Mouse (Mus musculus): ENCODE data around the gene En2.

En2 gene

DNA sequence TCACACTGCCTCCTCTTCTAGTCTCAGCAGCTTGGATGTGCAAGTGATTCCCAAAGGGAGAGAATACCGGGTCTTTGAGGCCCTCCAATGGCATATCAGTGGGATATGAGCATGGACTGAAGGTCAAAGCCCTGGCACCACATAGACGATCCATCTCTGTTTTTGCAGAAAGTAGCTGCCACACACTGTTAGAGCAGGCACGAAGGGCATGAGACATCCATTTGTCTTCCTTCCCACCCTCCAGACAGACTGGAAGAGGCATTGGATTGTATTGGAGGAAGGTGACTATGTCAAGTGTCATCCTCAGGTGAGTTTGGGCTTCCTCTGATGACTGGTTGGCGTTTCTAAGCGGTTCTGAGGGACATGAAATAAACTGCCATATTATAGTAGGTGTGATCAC is 12.8 kb downstream of the En2 start:
- no peak for DNase-seq (ENCODE audit: low spot score in 2 of 2)

DNA sequence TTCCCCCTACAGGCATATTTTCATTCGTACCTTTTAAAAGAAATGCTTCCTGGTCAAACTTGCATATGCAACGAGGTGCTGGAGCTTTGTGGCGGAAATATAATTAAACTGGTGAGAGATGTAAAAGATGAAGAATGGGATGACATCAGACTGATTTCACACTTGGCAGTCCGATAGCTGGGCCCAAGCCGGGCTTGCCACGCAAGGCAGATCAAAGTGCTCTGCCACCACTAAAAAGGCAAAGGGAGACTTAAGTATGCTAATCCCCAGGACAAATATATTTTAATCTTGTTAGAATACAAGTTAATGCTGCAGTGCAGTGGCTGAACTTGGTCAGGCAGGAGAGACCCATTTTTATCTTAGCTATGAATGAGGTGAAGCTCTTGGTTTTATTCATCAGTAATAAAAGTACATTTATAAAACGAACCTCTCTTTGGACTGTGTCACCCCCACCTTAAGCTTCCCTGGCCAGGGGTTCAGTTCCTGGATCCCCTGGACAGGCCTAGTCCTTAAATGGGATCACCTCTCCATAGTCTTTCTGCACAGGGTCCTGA is 13.8 kb downstream of the En2 start:
- no peak for DNase-seq (ENCODE audit: low spot score in 2 of 2)

DNA sequence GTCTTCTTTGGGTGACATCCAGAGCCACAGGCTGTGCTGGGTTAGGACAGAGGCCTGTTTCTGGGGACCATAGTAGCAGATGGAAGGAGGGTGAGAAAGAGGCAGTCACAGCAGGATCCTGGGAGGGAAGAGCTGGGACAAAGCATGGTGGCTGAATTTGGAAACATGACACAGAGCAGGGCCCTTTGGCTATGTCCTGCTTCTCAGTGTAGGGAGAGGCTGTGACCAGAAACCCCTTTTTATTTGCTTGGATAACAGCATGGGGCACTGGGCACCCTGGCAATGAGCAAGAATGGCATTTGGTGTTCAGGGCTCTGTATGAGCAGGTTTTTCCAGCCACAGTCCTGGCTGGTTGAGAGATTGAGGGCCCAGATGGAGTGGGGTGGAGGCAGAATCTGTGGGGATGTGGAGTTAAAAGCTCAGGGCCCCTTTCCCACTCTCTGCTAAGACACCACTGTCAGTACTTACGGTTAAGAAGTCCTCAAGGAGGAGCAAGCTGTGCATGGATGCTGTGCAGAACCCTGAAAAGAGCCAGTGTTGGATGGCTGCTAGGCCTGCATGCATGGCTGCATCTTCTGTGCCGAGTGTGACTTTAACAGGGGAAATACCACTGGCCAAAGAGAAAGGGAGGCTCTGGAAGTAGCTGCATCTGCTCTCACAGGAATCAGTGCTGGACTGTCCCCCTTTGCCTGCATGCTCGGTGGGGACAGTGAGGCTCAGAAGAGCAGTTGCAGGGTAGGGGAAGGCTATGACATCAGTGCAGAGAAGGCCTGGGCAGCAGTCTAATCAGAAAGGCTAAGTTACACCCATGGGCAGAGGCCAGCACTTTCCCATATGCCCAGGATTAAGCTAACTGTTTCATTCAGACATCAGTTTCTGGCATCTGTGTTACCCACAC is 26.0 kb downstream of the En2 start:
- DNase-seq (ENCODE audit: low spot score in 2 of 2) = no peak

DNA sequence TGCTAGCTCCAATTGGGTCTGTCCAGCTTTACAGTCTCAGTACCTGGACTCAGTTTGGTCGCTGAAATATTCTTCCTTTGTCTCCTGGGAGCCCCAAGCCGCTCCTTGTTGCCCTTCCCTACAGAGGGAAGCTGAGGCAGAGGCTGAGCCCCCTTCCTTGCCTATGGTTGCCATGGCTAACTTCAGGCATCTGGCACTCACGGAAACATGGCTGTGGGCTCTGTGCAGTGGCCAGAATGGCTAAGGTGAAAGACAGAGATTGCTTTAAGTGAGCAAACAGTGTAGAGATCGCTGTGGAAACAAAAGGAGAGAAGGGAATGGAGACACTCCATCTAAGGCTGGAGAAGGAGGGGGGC is 26.6 kb downstream of the En2 start:
- no peak for DNase-seq (ENCODE audit: low spot score in 2 of 2)

DNA sequence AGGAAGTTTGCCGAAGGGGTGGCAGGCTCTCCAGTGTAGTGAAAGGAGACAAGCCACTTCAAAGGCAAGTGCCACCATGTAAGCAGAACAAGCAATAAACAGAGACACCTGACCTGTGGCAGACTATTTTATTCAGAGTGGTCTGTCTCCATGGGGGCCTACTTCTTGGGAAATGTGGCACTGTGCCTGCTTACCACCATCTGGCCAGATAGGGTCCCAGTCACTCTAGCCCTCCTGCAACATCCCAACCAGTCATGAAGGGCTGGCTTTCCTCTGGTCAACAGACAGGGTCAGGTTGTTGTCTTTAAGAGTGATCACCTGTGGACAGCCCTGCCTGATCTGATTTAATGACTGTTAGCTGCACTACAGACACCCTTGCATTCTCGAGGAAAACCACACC is 30.0 kb downstream of the En2 start:
- no peak for DNase-seq (ENCODE audit: low spot score in 2 of 2)

DNA sequence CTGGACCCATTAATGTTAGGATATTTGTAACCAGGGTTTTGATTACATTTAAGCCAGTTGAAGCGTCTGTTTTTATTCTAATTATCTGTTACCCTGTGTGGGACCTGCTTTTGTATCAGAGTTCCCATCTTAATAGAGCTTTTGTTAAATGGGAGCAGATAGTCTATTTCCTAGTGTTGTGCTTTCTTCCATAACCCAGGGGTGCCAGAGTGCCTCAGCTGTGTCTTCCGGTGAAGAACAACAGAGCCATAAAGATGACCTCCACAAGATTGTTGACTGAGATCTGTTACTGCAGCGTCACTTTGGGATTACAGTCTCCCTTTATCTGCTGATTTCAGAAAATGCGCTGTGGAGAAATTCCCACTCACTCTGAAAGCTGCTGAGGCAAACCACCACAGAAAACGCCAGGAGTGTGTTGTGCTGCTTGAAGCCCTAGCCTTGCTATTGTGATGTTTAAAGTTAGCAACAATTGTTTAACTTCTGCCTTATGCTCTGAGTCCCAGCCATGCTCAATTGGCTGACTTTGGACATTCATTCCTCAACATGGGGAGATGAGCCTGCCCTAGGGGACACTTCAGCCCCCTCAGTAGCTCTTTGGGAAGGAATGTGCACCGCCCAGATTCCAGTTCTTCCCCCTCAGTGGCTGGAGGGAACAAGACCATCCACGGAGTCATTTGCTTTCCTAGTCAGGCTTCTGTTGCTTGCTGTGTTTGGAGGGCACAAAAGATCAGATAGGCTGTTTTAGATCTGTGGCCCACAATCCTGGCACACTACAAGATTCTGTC is 33.8 kb downstream of the En2 start:
- DNase-seq (ENCODE audit: low spot score in 2 of 2) = no peak

DNA sequence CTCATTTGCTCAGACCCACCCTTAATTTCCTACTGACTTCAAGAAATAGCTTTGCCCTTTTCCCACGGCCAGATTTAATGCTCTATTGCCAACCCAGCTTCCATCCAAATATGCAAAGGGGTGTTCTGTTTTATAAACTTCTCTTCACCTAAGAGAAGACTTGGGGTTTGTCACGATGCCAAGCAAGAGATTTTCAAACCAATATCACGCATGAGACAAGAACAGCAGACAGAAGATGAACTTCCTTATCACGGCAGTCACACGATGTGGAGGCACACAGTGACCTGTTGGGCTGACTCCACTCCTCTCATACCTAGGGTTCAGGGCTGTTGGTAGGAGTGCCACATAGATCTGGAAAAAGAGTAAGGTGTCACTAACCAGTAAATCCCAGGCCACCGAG is 37.6 kb downstream of the En2 start:
- no peak for DNase-seq (ENCODE audit: low spot score in 2 of 2)

DNA sequence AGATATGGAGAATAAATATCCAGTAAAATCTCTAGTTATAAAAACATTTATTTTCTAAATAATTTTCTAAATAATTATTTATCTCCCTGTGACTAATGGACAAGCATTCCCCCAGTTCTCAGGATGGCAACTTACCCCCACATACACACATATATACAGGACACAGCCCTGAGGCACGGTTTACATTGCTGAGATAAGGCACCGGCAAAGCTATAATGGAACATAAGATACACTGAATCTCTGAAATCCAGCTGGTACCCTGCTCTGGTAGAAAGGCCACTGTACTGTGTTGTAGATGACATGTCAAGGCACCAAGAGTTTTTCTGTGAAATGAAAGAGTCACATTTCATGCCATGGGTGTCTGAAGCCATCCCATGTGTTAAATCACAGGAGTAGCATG is 39.2 kb downstream of the En2 start:
- no peak for DNase-seq (ENCODE audit: low spot score in 2 of 2)

DNA sequence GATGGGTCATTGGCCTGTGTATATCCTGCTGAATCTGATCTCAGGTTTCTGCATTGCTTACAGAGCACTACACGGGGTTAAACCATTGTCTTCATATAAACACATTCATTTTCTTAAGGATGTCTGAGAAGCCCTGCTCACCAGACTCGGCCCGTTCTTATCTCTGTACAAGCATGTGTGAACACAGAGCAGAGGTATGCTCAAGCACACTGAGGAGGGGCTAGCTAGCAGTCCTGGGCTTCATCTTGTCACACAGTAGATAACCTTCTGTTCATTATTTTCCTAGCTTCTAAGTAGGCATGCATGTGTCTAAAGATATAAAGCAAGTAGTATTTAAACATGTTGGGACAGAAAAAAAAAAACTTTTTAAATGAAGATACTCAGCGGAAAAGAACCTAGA is 41.0 kb downstream of the En2 start:
- DNase-seq (ENCODE audit: low spot score in 2 of 2) = no peak

DNA sequence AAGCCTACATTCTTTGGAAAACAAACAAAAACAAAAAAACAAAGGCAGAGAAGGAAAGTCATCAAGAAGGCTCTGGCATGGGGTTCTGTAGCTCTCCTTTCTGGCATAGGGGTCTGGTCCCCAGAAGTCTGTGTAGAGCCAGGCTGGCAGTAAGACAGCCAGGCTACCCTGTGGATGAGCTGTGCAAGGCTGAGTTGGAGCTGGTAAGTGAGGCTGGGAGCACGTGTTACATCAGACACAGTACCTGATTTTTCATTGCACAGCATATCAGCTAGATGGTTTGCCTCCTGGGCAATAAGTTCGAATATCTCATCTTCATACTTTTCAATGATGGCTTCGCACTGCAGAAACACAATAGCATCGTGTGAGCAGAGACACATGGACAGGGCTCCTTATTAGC is 41.5 kb downstream of the En2 start:
- no peak for DNase-seq (ENCODE audit: low spot score in 2 of 2)

DNA sequence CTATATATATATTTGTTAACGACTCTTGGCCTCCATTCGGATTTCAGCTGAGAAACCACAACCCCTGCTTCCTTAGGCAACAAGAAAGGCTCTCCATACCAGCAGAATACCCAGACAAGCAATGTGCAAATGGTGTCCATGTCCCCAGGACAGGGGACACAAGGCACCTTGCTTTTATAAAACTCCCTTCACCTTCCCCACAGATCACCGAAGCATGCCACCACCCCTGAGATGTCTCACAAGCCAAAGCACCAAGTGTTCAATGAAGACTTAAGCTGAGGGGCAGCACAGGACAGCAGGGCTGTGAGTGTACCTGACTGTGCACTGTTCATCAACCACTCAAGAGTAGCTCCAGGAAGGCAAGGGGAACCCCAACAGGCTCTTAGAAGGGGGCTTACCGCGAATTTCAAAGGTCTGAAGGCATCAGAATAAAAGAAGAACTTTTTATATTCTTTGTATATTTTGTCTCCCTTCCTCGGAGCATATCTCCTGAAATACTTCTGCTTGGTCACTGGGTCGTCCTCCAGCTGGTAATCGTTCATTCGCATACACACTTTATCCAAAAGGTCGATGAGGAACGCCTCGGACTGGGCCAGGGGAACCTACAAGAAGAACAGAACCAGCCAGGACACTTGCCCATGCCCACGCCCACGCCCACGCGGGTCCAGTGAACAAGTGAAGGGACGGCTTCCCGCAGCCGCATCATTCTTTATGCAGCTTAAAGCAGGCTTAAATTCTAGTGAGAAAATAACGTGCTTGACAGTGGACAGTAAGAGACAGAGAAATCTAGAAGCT is 43.4 kb downstream of the En2 start:
- no peak for DNase-seq (ENCODE audit: low spot score in 2 of 2)

DNA sequence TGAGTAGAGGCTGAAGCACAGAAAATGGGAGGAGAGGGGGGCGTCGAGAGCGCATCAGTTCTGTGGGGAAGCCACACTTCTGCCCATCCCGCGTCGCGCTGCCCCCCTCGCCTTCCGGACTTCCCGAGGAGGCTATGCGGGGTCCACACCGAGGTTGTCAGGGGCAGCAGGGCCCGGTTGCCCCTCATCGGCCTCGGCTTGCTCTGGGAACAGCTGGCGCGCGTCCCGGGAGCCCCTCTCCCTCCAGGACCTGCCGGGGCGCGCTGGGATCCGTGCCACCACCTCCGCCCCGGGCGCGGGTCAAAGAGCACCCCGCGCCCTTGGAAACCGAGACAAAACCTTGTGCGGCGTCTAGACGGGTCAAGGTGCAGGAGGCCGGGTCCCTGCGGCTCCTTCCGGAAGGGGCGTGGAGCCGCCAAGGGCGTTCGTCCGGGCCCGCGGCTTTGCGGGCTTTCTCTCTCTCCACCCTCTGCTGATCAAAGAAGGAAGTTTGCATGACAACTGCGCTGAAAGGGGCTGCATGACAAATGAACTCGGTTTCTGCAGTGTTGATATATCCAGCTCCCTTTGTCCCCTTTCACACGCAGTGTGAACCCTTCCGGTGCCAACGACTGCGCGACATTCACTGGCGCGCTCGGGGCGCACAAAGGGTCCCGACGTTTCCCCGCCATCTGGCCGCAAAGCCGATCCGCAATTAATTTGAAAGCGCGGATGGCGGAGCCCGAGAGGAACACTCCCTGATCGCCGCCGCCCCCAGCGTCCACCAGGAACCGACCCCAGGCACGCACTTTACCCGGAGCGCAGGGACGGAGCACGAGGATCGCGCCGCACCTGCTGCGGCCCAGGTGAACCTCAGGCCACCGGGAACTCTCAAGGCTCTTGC is 44.3 kb downstream of the En2 start:
- no peak for DNase-seq (ENCODE audit: low spot score in 2 of 2)

DNA sequence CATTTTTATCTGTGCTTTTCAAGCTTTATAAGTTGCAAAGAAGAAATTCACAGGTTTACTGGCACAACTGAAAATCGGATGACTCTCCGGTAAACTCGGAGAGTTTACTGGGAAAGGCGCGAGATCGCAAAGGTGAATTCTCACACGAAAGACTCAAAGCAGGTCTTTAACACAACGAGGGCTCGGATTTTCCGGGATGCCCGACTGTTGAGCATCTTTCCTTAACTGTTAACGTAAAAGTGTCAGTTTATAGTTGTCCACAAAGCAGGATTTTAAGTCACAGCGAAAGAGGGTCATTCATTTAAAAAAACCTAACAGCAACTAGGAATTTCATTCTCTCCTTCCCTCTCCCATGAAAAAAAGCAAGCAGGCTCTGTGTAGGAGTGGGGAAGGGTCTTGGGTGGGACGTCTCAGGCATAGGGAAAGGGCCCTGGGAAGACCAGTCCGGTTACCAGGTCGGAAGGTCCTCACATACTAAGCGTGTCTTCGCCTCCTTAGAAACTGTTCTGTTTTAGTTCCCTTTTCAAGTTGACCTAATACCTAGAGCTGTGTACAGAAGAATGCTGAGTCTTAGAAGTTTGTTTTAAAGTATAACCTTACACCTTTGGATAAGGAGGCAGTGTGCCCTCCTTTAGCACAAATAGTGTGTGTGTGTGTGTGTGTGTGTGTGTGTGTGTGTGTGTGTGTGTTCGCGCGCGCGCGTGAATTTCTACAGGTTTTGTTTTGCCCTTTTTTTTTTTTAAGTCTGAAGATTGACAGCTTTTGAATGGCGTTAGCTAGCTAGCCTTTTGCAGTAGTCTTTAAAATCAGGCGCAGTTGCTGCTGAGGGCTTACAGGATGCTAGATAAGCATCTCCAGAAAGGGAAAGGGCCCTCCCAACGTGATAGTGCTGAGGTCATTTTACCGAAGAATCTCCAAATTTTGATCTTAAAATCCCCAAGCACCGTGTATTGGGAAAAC is 45.4 kb downstream of the En2 start:
- DNase-seq (ENCODE audit: low spot score in 2 of 2) = no peak

DNA sequence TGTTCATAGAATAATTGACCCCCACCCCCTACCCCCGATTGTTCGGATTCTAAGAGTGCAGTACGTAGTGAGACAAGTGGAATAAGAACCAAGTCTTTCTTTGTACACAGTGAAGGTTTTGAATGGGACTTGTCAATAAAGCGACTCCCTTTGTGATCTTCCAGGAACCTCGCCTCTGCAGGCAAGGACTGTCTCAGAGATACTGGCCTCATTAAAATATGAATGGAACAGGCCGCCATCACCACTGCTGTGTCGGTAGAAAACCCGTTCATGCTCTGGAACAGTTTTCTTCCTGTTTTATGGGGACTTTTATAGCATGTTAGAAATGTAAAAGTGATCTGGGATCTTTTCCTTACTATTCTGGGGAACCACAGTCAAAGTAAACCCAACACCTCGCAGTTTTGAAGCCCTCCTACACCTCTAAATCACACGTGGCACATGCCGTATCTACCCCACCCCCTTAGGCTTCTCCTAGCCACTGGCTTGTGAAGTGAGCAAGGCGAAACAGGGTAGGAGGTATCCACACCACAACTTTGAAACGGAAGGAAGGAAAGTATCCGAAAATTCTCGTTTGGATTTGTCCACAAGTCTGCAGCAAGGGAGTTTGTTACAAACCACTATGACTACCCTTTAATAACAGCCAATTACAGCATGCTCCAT is 46.3 kb downstream of the En2 start:
- DNase-seq (ENCODE audit: low spot score in 2 of 2) = no peak

DNA sequence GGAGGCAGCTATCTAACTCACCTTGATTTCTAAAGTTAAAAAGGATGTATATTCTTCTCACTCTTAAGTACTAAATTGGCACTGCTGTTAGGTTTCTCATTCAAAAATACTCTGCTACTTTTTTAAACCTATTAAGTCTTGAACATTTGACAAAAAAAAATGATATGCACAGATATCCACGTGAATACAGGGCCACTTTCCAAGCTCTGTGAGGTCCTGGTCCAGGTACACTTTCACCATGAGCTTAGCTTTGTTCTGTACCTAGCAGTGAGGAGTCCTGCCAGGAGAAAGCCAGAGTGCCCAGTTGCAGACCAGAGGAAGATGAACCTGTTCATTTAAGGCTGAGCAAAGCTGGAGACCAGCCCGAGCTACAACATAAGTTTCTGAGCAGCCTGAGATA is 47.9 kb downstream of the En2 start:
- no peak for DNase-seq (ENCODE audit: low spot score in 2 of 2)

DNA sequence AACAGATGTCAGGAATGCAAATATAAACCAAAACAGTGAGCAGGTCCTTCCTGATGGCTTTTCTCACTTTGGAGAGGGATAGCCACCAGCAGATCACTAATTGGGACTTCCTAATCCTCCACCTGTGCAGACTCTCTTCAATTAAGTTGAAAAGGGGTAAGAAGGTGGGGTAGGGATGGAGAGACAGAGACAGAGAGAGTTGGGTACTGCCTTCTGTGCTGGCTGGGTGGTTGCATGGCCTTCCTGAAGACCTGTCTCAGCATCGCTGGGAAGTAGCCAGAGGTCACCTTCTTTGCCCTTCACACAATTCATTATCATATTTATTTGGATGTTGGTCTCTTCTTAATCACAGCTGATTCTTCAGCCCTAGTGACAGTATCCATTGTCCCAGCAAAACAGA is 54.1 kb downstream of the En2 start:
- DNase-seq (ENCODE audit: low spot score in 2 of 2) = no peak
